Mouse (Mus musculus): ENCODE measurements around the gene Olfr697.
"Not testable (repeated sequence)": the region's sequence is repeated elsewhere in the genome, so short reads cannot be mapped to it uniquely, and the experiment has no call there.

The Olfr697 gene

DNA sequence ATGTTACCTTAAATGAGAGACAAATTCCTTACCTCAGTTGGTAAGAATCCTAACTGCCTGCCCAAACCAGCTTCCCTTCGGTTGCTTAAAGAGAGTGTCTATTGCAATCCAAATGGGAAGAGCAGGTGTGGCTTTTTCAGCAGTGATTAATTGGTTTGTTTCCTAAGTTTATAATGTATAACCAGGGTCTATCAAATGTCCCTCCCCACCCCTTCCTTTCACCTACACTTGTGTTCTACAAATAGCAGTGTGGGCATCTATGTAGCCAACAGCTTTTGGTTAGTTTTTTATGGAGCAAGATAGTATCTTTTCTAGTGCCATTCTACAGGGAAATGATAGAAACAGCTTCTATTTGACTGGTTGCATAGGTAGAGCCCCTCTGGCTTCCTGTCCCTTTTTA, at the start of gene Olfr697:
Gene Olfr697 (minus strand): TSS at position 101 of the 400 bp plus-strand sequence.
- ChIA-PET POLR2A (no interaction called here), CTCF (interaction anchor here in 1 of 4 experiments (0.5 kb wide), 1 partner anchor 74 kb away, joined by 3 read pairs; no protein-coding TSS in a partner anchor)

DNA sequence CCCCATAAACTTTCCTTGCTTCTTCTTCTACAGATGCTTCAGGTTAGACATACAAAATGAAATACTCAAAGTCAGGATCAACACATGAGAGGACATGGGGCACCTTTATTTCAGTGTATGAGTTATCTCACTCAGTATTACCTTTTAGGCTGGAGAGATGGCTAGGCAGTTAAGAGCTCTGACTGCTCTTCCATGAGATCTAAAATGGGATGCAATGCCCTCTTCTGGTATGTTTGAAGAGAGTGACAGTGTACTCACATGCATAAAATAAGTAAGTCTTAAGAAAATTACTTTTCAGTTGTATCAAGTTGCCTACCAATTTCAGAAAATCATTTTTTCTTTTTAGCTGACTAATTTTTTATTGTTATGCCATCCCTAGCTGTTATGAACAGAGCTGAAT, 46.1 kb upstream of the Olfr697 start:
- POLR2A ChIA-PET = no interaction called here
- CTCF ChIA-PET = no interaction called here

DNA sequence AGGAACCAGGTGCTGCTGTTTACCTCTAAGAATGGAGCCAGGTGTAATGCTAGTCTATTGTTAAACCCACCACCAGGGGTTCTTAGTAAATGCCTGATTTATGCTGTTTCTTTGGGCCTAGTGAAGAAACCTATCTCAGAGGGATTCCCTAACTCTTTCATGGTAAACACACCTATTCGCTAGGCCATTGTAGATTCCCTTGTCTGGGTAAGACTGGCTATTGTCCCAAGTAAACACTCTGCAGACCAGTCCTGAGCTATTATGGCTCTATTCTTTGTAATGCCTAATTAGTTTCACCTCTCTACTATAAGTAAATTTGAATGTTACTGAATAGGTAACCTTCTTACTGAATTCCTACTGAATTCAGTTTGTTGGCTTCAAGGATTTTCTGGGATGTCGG, 18.8 kb upstream of the Olfr697 start:
- CTCF ChIA-PET = not testable (repeated sequence)
- POLR2A ChIA-PET = interaction anchor here in 2 of 4 experiments (1.3 to 1.7 kb wide), 2 partner anchors 15 to 16 kb away, joined by 6 read pairs; no protein-coding TSS in a partner anchor

DNA sequence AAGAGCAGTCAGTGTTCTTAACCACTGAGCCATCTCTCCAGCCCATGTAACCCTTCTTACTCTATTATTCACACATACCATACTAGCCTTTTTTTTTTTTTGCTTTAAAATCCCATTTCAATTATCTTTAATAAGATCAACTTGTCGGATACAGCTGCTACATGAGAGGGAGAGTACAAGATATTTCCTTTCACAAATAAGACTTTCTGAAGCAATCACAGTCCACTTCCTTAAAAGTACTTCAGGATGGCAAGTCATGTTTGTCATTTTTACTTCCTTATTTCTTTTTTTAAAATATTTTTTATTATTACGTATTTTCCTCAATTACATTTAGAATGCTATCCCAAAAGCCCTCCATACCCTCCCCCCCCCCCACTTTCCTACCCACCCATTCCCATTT, 16.6 kb upstream of the Olfr697 start:
- POLR2A ChIA-PET = interaction anchor here in 1 of 4 experiments (0.6 kb wide), 2 partner anchors 14 to 131 kb away, joined by 4 to 5 read pairs; no protein-coding TSS in a partner anchor
- CTCF ChIA-PET = interaction anchor here in 2 of 4 experiments (0.7 to 0.8 kb wide), 2 partner anchors 196 to 208 kb away, joined by 3 read pairs; no protein-coding TSS in a partner anchor

DNA sequence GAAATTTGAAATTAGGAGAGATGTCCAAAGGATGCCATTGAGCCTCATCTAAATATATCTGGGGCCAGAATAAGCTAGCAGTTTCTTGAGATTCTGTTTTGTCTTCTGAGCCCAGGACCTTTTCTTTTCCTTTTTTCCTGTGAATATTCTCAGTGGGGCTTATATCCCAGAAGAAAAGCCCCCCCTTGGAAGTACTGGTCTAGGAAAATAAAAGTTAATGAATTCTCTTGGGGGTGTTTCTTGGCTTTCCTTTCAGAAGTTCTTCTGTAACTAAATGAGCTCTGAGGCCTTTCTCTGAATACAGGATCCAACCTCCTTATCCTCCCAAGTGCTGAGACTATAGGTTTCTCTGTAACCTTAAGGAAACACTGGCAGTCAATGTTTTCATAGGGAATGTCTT, 13.1 kb upstream of the Olfr697 start, which contains the start of gene Olfr698:
Gene Olfr698 (minus strand): TSS at position 101 of the 400 bp plus-strand sequence.
- POLR2A ChIA-PET = interaction anchor here in 2 of 4 experiments (0.6 to 1.4 kb wide), 2 partner anchors 10 to 840 kb away, joined by 3 read pairs; partner anchors contain the start of gene Ppfibp2 (in 1 of the 2)

DNA sequence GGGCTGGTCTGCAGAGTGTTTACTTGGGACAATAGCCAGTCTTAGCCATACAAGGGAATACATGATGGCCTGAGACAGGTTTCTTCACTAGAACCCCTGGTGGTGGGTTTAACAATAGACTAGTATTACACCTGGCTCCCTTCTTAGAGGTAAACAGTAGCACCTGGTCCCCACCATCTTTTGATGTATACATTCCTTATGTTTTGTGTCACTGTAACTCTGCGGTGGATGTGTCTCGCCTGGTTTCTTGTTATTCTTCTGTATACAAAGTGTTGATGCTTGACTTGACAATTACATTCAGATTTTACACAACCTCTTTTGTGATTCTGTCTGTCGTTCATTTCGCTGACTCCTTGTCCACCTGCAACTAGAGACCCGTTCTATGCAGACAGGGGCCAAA, 3.6 kb upstream of the Olfr697 start:
- CTCF ChIA-PET = no interaction called here
- POLR2A ChIA-PET = interaction anchor here in 2 of 4 experiments (0.8 to 1.7 kb wide), 4 partner anchors 9 to 463 kb away, joined by 3 to 6 read pairs (median 6); partner anchors contain the start of genes Olfr698 (in 1 of the 2) and Rbmxl2 (in 1 of the 2)

More for the DNA sequence above, 13.1 kb upstream of the Olfr697 start, which contains the start of gene Olfr698:
- CTCF ChIA-PET = no interaction called here

DNA sequence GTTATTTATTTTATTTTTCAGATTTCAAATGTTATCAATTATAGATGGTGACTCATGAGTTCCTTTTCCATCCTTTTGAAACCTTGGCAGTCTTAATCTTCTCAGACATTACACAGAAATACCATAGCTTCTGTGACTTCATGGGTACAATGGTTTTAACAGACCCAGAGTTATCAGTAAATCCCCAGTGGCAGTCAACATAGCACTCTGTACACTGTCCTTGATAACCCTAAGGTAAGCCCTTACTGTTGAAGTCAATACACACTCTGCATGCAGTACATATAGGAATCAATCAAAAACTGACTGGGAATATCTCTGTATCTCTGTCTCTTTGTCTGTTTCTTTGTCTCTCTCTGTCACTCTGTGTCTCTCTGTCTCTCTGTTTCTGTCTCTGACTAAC, 5.2 kb downstream of the Olfr697 start:
- CTCF ChIA-PET = no interaction called here
- POLR2A ChIA-PET = no interaction called here

DNA sequence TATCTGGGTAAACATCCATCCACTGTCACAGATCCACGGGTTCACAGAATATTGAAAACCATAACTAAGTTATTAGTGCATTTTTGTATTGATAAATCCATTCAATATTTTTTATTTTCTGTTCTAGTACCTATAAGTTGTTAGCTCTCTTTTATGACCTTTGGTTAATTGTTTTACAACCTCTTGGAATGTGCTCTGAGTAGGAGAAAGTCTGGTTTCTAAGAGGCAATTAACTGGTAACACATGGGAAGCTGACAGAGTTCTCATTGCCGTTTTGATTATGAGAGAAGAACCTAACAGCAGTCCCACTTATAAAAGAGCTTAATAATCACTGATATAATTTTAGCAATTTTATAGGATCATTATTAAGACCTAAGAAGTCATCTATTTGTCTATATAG, 8.5 kb downstream of the Olfr697 start:
- POLR2A ChIA-PET = no interaction called here
- CTCF ChIA-PET = no interaction called here

DNA sequence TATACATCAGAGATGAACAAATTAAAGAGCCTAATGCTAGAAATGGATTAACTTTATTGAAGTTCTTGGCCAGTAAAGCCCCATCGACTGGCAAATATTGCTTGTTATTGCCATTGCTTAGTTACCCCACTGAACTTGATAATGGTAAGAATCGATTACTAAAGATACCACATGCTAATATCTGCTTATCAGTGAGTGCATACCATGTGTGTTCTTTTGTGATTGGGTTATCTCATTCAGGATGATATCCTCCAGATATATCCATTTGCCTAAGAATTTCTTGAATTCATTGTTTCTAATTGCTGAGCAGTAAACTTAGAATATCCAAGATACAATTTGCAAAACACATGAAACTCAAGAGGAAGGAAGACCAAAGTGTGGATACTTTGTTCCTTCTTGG, 16.6 kb downstream of the Olfr697 start:
- CTCF ChIA-PET, POLR2A ChIA-PET: not testable (repeated sequence)

DNA sequence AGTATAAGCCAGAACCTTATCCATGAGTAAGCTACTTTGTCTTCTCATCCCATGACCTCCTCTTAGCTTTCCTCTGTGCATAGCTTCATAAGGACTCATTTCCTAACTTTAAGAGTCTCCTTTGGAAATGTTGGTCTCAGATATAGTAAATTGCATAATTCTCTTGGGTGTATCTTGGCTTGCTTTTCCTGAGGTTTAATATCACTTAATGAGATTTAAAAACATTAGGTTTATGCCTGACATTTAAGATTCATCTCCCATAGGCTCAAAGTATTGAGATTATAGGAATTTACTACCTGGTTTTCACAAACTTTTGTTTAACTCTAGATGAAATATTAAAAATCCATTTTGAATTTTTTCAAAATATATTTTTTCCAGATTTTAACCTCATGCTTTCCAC, 25.9 kb downstream of the Olfr697 start, which contains the start of gene Olfr695:
Gene Olfr695 (minus strand): TSS at position 101 of the 400 bp plus-strand sequence.
- POLR2A ChIA-PET = no interaction called here
- CTCF ChIA-PET = no interaction called here

DNA sequence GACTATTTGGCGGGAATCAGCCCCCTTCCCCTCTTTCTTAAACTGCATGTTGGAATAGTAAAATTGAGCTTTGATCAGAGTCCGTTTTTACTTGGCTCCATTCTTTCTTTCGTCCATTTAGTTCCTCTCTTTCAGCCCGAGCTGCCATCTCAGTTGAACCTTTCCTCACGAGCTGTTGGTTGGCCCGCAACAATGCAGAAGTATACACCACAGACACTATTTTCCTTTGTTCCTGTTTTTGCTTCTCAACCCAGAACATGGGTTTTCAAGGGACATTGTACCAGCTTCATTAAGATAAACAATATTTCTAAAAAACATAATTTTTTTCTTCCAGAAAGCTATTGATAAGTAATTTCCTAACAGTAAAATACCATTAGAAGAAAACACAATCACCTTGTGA, 30.8 kb downstream of the Olfr697 start:
- ChIA-PET POLR2A (no interaction called here), CTCF (no interaction called here)

DNA sequence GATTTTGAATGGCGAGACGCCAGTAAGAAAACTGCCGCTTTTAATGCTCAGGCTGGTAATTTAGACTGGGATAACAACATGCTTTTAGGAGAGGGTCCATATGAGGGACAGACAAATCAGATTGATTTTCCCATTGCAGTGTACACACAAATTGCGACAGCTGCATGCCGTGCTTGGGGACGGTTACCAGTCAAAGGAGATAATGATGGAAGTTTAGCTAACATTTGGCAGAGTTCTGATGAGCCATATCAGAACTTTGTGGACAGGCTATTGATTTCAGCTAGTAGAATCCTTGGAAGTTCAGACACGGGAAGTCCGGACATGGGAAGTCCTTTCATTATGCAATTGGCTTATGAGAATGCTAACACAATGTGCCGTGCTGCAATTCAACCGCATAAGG, 34.5 kb downstream of the Olfr697 start:
- CTCF ChIA-PET = not testable (repeated sequence)
- POLR2A ChIA-PET = interaction anchor here in 1 of 4 experiments (0.7 kb wide), 1 partner anchor 19 kb away, joined by 3 read pairs; no protein-coding TSS in a partner anchor

DNA sequence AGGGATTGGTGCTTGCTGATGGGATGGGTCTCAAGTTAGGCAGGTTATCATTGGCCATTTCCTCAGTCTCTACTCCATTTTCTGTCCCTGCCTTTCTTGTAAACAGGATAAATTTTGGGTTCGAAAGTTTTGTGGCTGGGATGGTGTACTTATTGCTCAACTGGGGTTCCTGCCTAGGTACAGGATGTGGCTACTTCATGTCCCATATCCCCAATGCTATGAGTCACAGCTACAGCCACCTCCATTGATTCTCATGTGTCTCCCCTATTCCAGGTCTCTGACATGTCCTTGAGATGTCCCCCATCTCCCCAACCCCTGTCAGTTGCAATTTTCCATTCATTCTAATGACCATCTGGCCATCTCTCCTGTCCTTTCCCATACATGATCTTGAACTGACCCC, 45.4 kb downstream of the Olfr697 start:
- CTCF ChIA-PET = interaction anchor here in 1 of 4 experiments (0.7 kb wide), 1 partner anchor 1686 kb away, joined by 31 read pairs; no protein-coding TSS in a partner anchor
- POLR2A ChIA-PET = no interaction called here

DNA sequence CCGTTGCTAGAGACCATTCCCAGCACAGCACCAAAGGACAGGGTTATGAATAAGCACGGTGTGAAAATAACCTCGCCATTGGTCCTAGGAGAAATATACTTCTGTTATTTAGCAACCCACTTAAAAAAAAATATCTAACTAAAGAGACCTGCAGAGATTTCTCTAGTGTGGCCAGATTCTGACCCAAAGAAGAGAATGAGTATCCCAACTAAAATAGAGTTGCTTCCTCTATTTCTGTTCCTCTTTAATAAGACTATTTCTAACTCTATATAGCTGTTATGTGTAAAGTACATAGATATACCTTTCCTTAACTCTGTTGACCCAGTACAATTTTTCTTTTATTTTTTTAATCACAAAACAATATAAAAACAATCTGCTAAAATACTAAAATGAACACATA, 49.3 kb downstream of the Olfr697 start:
- ChIA-PET POLR2A (no interaction called here), CTCF (no interaction called here)

DNA sequence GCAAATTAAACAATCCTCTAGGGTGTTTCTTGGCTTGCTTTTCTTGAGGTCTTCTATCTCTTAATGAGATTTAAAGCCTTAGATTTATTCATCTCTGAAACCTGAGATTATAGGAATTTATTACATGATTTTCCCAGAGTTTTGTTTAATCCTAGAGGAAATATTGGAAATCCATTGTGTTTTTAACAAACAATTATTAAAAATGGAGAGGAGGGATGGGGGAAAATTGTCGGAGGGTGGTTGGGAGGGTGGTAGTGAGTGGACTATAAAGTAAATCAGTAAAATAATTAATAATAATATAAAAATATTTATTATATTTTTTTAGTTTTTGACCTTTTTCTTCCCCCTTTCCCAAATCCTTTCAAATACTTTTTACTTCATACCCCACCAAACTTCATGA, 50.5 kb downstream of the Olfr697 start, which contains the start of gene Olfr694:
Gene Olfr694 (minus strand): TSS at position 101 of the 400 bp plus-strand sequence.
- ChIA-PET POLR2A (no interaction called here), CTCF (no interaction called here)

Measured in embryonic stem cell, embryonic (primary cell).